Mouse (Mus musculus) stomach, postnatal 0 days (tissue): ENCODE data around the gene Zmynd8.

Experiments
- CTCF ChIP-seq: IDR thresholded peaks from 2 replicates; pipeline ENCODE4 v1.5.1; 2016; ENCODE audit warnings: antibody characterized with exemption, low read depth, mild to moderate bottlenecking, moderate library complexity
- EP300 ChIP-seq: optimal IDR thresholded peaks from 2 replicates; pipeline ENCODE3; 2016; ENCODE audit warnings: antibody characterized with exemption

DNA sequence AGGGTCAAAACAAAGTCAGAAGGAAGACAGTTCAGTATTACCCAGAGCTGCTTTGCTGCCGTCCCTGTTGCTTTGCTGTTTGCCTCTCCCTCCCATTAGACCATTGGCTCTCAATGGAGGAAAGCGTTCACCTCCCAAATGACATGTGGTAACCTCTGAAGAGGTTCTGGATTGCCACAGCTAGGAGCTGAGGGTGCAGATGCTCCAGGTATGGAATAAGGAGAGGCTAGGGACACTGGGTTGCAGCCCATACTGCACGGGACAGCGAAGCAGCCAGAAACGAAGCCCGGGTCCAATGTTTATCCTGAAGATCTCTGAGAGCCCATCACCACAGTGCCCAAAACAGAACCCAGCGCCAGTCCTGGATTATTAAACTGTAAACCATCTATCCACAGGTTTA lies 9.6 kb downstream of the Zmynd8 start:
- TF ChIP-seq EP300: no peak
- no peak for TF ChIP-seq CTCF
